Mouse (Mus musculus) left cerebral cortex, postnatal 10 days (tissue): Measurements from ENCODE around the gene Olfr1196. TPM values are rescaled to one million over a fixed set of nuclear protein-coding genes. Genes with fewer than 3 reads are reported as not detected.
"Not testable (repeated sequence)": the region's sequence is repeated elsewhere in the genome, so short reads cannot be mapped to it uniquely, and the experiment has no call there.

ENCODE experiments used
- DNase-seq, 2 experiments: peaks; one replicate each; pipeline ENCODE4 v3.0.0; 2021 to 2022; ENCODE audit warnings: low spot score in 2 of 2, mixed read lengths in 1 of 2; ENCODE audit errors: extremely low spot score in 1 of 2
- intact Hi-C: fragments of 180-260 bp; cut with DNase I; formaldehyde crosslinking; loops from one replicate; pipeline ENCODE4 v1.15.1; 2025
- total RNA-seq, 2 experiments: library from RNA; stranded (reverse); gene quantifications; 2 replicates each; pipeline ENCODE4 v1.2.3; 2021

The Olfr1196 gene
- total RNA-seq: not detected

GRCm38 (mm10) chr2:88704497-88704896 is at the start of gene Olfr1196:
Gene Olfr1196, minus strand, starts transcription at chr2:88704597.
- intact Hi-C loops: no loop called here
- DNase-seq: no peak

GRCm38 (mm10) chr2:88751270-88751669 is 46.9 kb upstream of the Olfr1196 start, which contains the start of gene Olfr1198:
Gene Olfr1198, minus strand, starts transcription at chr2:88751370.
- no peak for DNase-seq
- intact Hi-C loops: no loop called here

- intact Hi-C loops: no loop called here
- DNase-seq: no peak
Observed at GRCm38 (mm10) chr2:88743379-88743778, 39.0 kb upstream of the Olfr1196 start.

- no peak for DNase-seq
- intact Hi-C loops: no loop called here
Observed at GRCm38 (mm10) chr2:88732266-88732665, 27.9 kb upstream of the Olfr1196 start, which contains the start of gene Olfr1197. Gene Olfr1197, minus strand, starts transcription at chr2:88732366.

- intact Hi-C loops: no loop called here
Observed at GRCm38 (mm10) chr2:88689087-88689486, 15.3 kb downstream of the Olfr1196 start, which contains the start of gene Olfr1195. Gene Olfr1195, minus strand, starts transcription at chr2:88689187.

GRCm38 (mm10) chr2:88675328-88675727 is 29.1 kb downstream of the Olfr1196 start, which contains the start of gene Olfr1193:
Gene Olfr1193, plus strand, starts transcription at chr2:88675628.
- intact Hi-C loops, DNase-seq: not testable (repeated sequence)

More at GRCm38 (mm10) chr2:88689087-88689486, 15.3 kb downstream of the Olfr1196 start, which contains the start of gene Olfr1195:
- DNase-seq: no peak

- no peak for DNase-seq
- intact Hi-C loops: no loop called here
Observed at GRCm38 (mm10) chr2:88648209-88648608, 56.2 kb downstream of the Olfr1196 start, which contains the start of gene Olfr1192-ps1. Gene Olfr1192-ps1, plus strand, starts transcription at chr2:88648509.

Other genes starting within 250 kb of the Olfr1196 start
- not detected for gene Olfr1183, start 249.7 kb downstream of the Olfr1196 start, total RNA-seq
- not detected for gene Olfr1184, start 221.0 kb downstream of the Olfr1196 start, total RNA-seq
- gene Olfr1185-ps1, start 211.3 kb downstream of the Olfr1196 start, total RNA-seq: not detected
- not detected for gene Olfr1186, start 186.0 kb downstream of the Olfr1196 start, total RNA-seq
- gene Olfr1188, start 147.7 kb downstream of the Olfr1196 start, total RNA-seq: not detected
- gene Olfr1189, start 118.1 kb downstream of the Olfr1196 start, total RNA-seq: not detected
- under 1 TPM in 1 of 2 experiments, not detected in 1; 0.06 TPM for gene Olfr1191-ps1, start 64.1 kb downstream of the Olfr1196 start, total RNA-seq
- not detected for gene Olfr1192-ps1, start 56.1 kb downstream of the Olfr1196 start, total RNA-seq
- not detected for gene Olfr1193, start 29.0 kb downstream of the Olfr1196 start, total RNA-seq
- not detected for gene Olfr1195, start 15.4 kb downstream of the Olfr1196 start, total RNA-seq
- gene Olfr1197, start 27.8 kb upstream of the Olfr1196 start, total RNA-seq: not detected
- gene Olfr1198, start 46.8 kb upstream of the Olfr1196 start, total RNA-seq: not detected
- not detected for gene Olfr1199, start 55.9 kb upstream of the Olfr1196 start, total RNA-seq
- gene Olfr1200, start 65.9 kb upstream of the Olfr1196 start, total RNA-seq: not detected
- not detected for gene Olfr1201, start 88.4 kb upstream of the Olfr1196 start, total RNA-seq
- not detected for gene Olfr1202, start 109.9 kb upstream of the Olfr1196 start, total RNA-seq
- not detected for gene Olfr1205, start 125.1 kb upstream of the Olfr1196 start, total RNA-seq
- not detected for gene Olfr1204, start 144.7 kb upstream of the Olfr1196 start, total RNA-seq
- gene Olfr1206, start 158.6 kb upstream of the Olfr1196 start, total RNA-seq: not detected
- gene Olfr1208, start 197.7 kb upstream of the Olfr1196 start, total RNA-seq: not detected
- gene Olfr1209, start 210.6 kb upstream of the Olfr1196 start, total RNA-seq: not detected
- not detected for gene Olfr1211, start 233.5 kb upstream of the Olfr1196 start, total RNA-seq
- gene Olfr1212, start 249.4 kb upstream of the Olfr1196 start, total RNA-seq: not detected